Mouse (Mus musculus): ENCODE measurements at regions not wholly inside any gene's neighbourhood (a gene's known extent, or its start where the extent isn't known, plus 50 kb on each side); places are given as distances from the start of the nearest gene placed in this dataset.

GRCm38 (mm10) chr16:39284484-39284883, 392.0 kb downstream of the Igsf11 start:
- DNase-seq (ENCODE audit: low spot score in 2 of 2): no peak

GRCm38 (mm10) chr16:39285028-39285744, 392.7 kb downstream of the Igsf11 start:
- no peak for DNase-seq (ENCODE audit: low spot score in 2 of 2)

- DNase-seq (ENCODE audit: low spot score in 2 of 2): no peak
Measured at GRCm38 (mm10) chr16:39286797-39287565, 394.5 kb downstream of the Igsf11 start.

- DNase-seq (ENCODE audit: low spot score in 2 of 2): no peak
Measured at GRCm38 (mm10) chr16:39298856-39299255, 406.4 kb downstream of the Igsf11 start.

GRCm38 (mm10) chr16:39302902-39303361, 410.5 kb downstream of the Igsf11 start:
- DNase-seq (ENCODE audit: low spot score in 2 of 2): no peak

GRCm38 (mm10) chr16:39303371-39303770, 410.9 kb downstream of the Igsf11 start:
- no peak for DNase-seq (ENCODE audit: low spot score in 2 of 2)

- DNase-seq (ENCODE audit: low spot score in 2 of 2): no peak
Measured at GRCm38 (mm10) chr16:39307951-39308350, 415.5 kb downstream of the Igsf11 start.

GRCm38 (mm10) chr16:39316752-39317594, 424.5 kb downstream of the Igsf11 start:
- DNase-seq (ENCODE audit: low spot score in 2 of 2): peak in 1 of 2 experiments; percentile 20

- DNase-seq (ENCODE audit: low spot score in 2 of 2): no peak
Measured at GRCm38 (mm10) chr16:39325627-39326026, 433.2 kb downstream of the Igsf11 start.

- DNase-seq (ENCODE audit: low spot score in 2 of 2): no peak
Measured at GRCm38 (mm10) chr16:39363657-39364056, 471.2 kb downstream of the Igsf11 start.

GRCm38 (mm10) chr16:39368276-39368675, 475.8 kb downstream of the Igsf11 start:
- DNase-seq (ENCODE audit: low spot score in 2 of 2): no peak

- no peak for DNase-seq (ENCODE audit: low spot score in 2 of 2)
Measured at GRCm38 (mm10) chr16:39374616-39375015, 482.1 kb downstream of the Igsf11 start.

- DNase-seq (ENCODE audit: low spot score in 2 of 2): no peak
Measured at GRCm38 (mm10) chr16:39379959-39380358, 487.5 kb downstream of the Igsf11 start.

- no peak for DNase-seq (ENCODE audit: low spot score in 2 of 2)
Measured at GRCm38 (mm10) chr16:39389943-39390342, 497.5 kb downstream of the Igsf11 start.

- DNase-seq (ENCODE audit: low spot score in 2 of 2): no peak
Measured at GRCm38 (mm10) chr16:39390626-39391025, 498.2 kb downstream of the Igsf11 start.

GRCm38 (mm10) chr16:39402101-39402749, 509.8 kb downstream of the Igsf11 start:
- no peak for DNase-seq (ENCODE audit: low spot score in 2 of 2)

GRCm38 (mm10) chr16:39431581-39431980, 539.1 kb downstream of the Igsf11 start:
- DNase-seq (ENCODE audit: low spot score in 2 of 2): no peak

- DNase-seq (ENCODE audit: low spot score in 2 of 2): no peak
Measured at GRCm38 (mm10) chr16:39445740-39446139, 538.4 kb upstream of the Lsamp start.

GRCm38 (mm10) chr16:39453400-39454138, 530.6 kb upstream of the Lsamp start:
- no peak for DNase-seq (ENCODE audit: low spot score in 2 of 2)

Data from urinary bladder, postnatal 4 days (tissue).